Mouse (Mus musculus) small intestine, adult 2 months (tissue): Measurements from ENCODE around the gene Zbp1. TPM values are rescaled to one million over a fixed set of nuclear protein-coding genes. Genes with fewer than 3 reads are reported as not detected.

Source experiments
- H3K27ac ChIP-seq: fragments of 200-500 bp; 2 replicates; pipeline ENCODE4 v1.5.1; 2012; ENCODE audit warnings: low read depth, low read length, control low read depth, inconsistent platforms; ENCODE audit not compliant: insufficient read depth
- H3K27me3 ChIP-seq: fragments of 200-500 bp; 2 replicates; pipeline ENCODE4 v1.6.1; 2012; ENCODE audit warnings: mild to moderate bottlenecking, moderate library complexity, low read length, inconsistent platforms; ENCODE audit not compliant: control insufficient read depth, insufficient read depth
- H3K36me3 ChIP-seq: fragments of 200-500 bp; 2 replicates; pipeline ENCODE4 v1.6.1; 2012; ENCODE audit warnings: mild to moderate bottlenecking, low read length, control low read depth, inconsistent platforms; ENCODE audit not compliant: control insufficient read depth, insufficient read depth
- H3K4me1 ChIP-seq: fragments of 200-500 bp; 2 replicates; pipeline ENCODE4 v1.6.1; 2012; ENCODE audit warnings: low read length, inconsistent platforms, mixed read lengths; ENCODE audit not compliant: control insufficient read depth, insufficient read depth, insufficient read length
- H3K4me3 ChIP-seq: fragments of 200-500 bp; 2 replicates; pipeline ENCODE4 v1.5.1; 2012; ENCODE audit warnings: low read depth, mild to moderate bottlenecking, control low read depth, inconsistent platforms, low read length, moderate library complexity
- CTCF ChIP-seq: fragments of 200-500 bp; IDR thresholded peaks from 2 replicates; pipeline ENCODE4 v1.5.1; 2012; ENCODE audit warnings: low read depth, mild to moderate bottlenecking, control low read depth, inconsistent platforms, low read length, moderate library complexity, mixed read lengths; ENCODE audit not compliant: insufficient replicate concordance, insufficient read length; ENCODE audit errors: extremely low read depth
- POLR2A ChIP-seq: fragments of 200-500 bp; IDR thresholded peaks from 2 replicates; pipeline ENCODE4 v1.6.1; 2012; ENCODE audit warnings: low read depth, mild to moderate bottlenecking, control low read depth, inconsistent platforms, low read length, moderate library complexity
- WGBS: fragments of 180-500 bp; shearing (Covaris S2); methylation state at CpG from one replicate; pipeline ENCODE4 v1.1.7; 2018; 5-methylcytosine and 5-hydroxymethylcytosine counted together
- polyA plus RNA-seq: library from polyadenylated mRNA; depleted of rRNA; stranded (reverse); fragments of >200 nt; gene quantifications from 2 replicates; pipeline ENCODE4 v1.2.3, GENCODE M21; 2012

Gene Zbp1
- polyA plus RNA-seq, 1 experiment, result 51.0 TPM

DNA sequence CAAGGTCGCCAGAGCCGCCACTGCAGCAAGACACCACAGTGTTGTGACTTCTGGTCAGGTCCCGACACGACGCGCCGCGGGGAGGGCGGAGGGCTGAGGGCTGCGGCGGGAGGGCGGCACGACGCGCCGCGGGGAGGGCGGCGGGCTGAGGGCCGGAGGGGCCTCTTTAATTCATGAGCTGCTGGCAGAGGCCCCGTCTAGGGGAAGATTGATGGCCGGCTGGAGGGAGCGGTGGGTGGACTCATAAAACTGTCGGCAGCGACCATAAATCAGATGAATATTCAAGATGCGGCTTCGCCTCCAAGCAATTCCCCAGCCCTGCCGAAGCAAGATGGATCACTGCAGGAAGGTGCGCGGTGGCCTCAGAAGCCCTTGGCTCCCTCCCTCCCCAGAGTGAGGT, 47.3 kb downstream of the Zbp1 start:
- Histone ChIP-seq H3K27me3 (no peaks in the 10 kb centered on the region), H3K27ac (no peak overlapping the region), H3K4me3 (peak overlapping the region; percentile 15; the same call in 1 of the 2 replicates), H3K36me3 (no peaks in the 10 kb centered on the region), H3K4me1 (peaks cover 11% of the 10 kb centered on the region; the same call in 1 of the 2 replicates)
- TF ChIP-seq POLR2A, result no peak
- TF ChIP-seq CTCF, result no peak
- 1% methylated on average over 30 of the region's 30 CpGs for WGBS

DNA sequence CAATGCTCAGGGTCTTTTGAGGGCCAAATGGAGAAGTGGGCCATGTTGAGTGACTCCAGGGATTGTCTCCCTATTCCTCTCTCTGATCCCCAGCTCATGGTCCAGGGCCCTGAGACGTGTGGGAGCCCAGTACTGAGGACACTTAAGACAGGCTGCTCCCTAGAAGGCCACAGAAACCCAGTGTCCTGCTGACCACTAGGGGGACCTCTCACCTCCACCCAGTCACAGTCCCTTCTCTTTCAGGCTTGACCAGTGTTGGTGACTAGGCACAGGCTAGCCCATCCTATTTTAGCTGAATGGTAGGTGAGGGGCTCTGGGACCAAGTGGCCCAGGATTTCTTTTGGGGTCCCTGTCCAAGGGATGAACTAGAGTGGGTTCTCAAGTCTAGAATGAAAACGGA, 48.0 kb downstream of the Zbp1 start:
- no peak for TF ChIP-seq POLR2A
- peak; percentile 38; the same call in 1 of the 2 replicates for TF ChIP-seq CTCF
- WGBS, result 72% methylated on average over 2 of the region's 2 CpGs
- Histone ChIP-seq H3K36me3 (no peaks in the 10 kb centered on the region), H3K4me1 (peaks cover 11% of the 10 kb centered on the region; the same call in 1 of the 2 replicates), H3K27ac (no peak overlapping the region), H3K27me3 (no peaks in the 10 kb centered on the region), H3K4me3 (no peak overlapping the region)

DNA sequence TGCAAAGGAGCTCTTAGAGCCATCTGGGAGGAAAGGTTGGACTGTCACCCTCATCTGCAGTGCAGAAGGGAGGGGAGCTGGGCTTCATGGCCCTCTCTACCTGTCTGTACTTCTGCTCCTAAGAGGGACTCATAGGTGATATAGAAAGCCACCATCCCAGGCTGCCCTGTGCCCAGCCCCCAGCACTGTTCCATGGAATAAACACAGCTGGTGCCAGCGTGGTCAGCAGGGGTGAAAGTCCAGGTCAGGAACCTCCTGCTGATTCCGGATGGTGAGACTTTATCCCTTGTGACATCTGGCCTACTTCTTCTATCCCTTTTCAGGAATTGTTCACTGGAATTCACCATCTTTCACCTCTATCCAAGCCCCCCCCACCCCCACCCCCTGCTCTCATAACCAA, 48.6 kb downstream of the Zbp1 start:
- H3K4me1 ChIP-seq, result peaks cover 11% of the 10 kb centered on the region; the same call in 1 of the 2 replicates
- WGBS, result 38% methylated on average over 2 of the region's 2 CpGs
- no peak for TF ChIP-seq POLR2A
- TF ChIP-seq CTCF, result no peak
- no peaks in the 10 kb centered on the region for H3K27me3 ChIP-seq
- no peak overlapping the region for H3K4me3 ChIP-seq
- no peak overlapping the region for H3K27ac ChIP-seq
- H3K36me3 ChIP-seq, result no peaks in the 10 kb centered on the region

DNA sequence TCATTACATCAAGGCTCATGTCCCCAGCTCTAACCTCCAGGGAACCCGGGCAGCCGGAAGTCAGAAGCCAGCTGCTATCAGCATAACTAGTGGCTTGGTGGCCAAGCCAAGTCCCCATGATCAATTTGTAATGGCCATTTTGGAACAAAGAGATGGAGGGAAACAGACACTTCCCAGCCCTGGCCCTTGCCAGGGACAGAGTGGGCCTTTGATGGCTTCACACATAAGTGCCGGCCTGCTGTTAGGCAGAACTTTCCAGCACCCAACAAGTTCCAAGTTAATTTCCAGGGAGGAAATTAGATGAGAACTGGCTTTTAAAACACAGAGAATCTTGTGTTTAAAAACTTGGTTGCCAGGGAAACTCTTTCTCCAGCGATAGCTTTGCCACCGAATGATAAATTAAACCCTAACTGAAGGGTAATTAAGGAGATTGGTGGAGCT, 50.3 kb downstream of the Zbp1 start:
- no peak for TF ChIP-seq POLR2A
- no peak for TF ChIP-seq CTCF
- H3K4me1 ChIP-seq, result peaks cover 11% of the 10 kb centered on the region; the same call in 1 of the 2 replicates
- no peaks in the 10 kb centered on the region for H3K27me3 ChIP-seq
- no peak overlapping the region for H3K4me3 ChIP-seq
- 69% methylated on average over 5 of the region's 5 CpGs for WGBS
- no peaks in the 10 kb centered on the region for H3K36me3 ChIP-seq
- H3K27ac ChIP-seq, result no peak overlapping the region

DNA sequence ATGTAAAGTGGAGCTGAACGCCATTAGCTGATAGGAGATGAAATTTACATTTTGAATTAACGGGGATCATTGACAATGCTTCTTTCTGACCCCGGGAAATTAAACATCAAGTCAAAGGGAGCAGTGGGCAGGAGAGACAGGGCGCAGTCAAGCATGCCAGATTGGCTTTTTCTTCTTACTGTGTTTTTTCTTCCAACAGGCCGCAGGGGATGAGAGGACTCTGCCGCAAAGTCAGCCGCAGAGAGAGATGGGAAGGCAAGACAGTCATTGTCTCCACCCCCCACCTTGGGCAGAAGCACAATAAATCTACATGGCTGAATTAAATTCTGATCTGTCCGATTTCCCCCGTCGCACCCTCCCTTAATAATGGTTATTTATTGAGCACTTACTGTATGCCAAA, 53.4 kb downstream of the Zbp1 start:
- Histone ChIP-seq H3K4me1 (peaks cover 7% of the 10 kb centered on the region), H3K36me3 (no peaks in the 10 kb centered on the region), H3K27me3 (no peaks in the 10 kb centered on the region), H3K27ac (no peak overlapping the region), H3K4me3 (no peak overlapping the region)
- TF ChIP-seq POLR2A (no peak), CTCF (no peak)
- 89% methylated on average over 10 of the region's 10 CpGs for WGBS

DNA sequence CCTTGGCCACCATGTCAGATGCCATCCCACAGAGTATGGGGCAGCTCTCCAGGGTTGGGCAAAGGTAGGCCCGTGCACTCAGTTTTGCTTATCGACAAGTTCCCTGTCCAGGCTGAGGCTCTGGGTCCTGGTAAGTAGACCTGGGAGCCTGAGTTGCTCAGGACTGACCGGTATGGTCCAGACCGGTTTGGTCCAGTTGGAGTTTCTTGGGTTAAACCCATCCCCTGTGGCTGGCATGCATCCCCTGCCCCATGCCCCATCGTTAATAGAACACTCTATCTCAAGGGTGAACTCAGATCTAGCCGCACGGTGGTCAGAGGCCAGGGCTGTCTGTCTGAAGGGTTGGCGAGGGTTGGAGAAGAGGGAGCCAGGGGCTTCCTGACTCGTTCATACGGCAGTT, 53.8 kb downstream of the Zbp1 start:
- peaks cover 9% of the 10 kb centered on the region for H3K4me1 ChIP-seq
- no peak overlapping the region for H3K4me3 ChIP-seq
- H3K36me3 ChIP-seq, result no peaks in the 10 kb centered on the region
- WGBS, result 87% methylated on average over 10 of the region's 10 CpGs
- H3K27me3 ChIP-seq, result no peaks in the 10 kb centered on the region
- no peak for TF ChIP-seq POLR2A
- TF ChIP-seq CTCF, result no peak
- H3K27ac ChIP-seq, result no peak overlapping the region

DNA sequence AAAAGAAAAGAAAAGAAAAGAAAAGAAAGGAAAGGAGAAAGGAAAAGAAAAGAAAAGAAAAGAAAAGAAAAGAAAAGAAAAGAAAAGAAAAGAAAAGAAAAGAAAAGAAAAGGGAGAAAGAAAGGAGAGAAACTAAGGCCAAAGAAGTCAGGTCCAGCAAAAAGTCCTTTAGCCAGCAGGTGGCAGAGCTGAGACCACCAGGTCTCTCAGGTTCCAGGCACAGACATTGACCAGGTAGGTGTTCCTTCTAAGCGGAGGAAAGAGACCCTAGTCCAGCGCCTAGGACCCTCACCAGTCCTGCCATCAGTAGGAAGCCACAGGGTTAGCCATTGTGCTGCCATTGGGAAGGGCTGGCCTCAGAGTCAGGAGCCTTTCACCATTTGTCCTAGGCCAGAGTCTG, 54.4 kb downstream of the Zbp1 start:
- TF ChIP-seq POLR2A (no peak), CTCF (peak; percentile 62; the same call in 1 of the 2 replicates)
- no peak overlapping the region for H3K27ac ChIP-seq
- H3K4me1 ChIP-seq, result peaks cover 11% of the 10 kb centered on the region
- no peaks in the 10 kb centered on the region for H3K36me3 ChIP-seq
- WGBS, result 48% methylated on average over 2 of the region's 2 CpGs
- no peak overlapping the region for H3K4me3 ChIP-seq
- H3K27me3 ChIP-seq, result no peaks in the 10 kb centered on the region
